Mouse (Mus musculus) mouse embryonic stem cell (cell line): Measurements from ENCODE around the gene Ccdc12.

ENCODE experiments used
- in situ Hi-C, 2 experiments: fragments of 300-500 bp; cut with MboI; formaldehyde crosslinking; loops; 1 replicate in 1 of 2; 3 replicates in 1 of 2; pipeline ENCODE4 v1.14.3; 2019 to 2020; ENCODE audit warnings: low sequenced_read_pairs in 2 of 2, low pct_unique_long_range_greater_than_20kb in 1 of 2, mixed read lengths in 1 of 2; ENCODE audit not compliant: unreplicated experiment in 1 of 2

Gene Ccdc12

DNA sequence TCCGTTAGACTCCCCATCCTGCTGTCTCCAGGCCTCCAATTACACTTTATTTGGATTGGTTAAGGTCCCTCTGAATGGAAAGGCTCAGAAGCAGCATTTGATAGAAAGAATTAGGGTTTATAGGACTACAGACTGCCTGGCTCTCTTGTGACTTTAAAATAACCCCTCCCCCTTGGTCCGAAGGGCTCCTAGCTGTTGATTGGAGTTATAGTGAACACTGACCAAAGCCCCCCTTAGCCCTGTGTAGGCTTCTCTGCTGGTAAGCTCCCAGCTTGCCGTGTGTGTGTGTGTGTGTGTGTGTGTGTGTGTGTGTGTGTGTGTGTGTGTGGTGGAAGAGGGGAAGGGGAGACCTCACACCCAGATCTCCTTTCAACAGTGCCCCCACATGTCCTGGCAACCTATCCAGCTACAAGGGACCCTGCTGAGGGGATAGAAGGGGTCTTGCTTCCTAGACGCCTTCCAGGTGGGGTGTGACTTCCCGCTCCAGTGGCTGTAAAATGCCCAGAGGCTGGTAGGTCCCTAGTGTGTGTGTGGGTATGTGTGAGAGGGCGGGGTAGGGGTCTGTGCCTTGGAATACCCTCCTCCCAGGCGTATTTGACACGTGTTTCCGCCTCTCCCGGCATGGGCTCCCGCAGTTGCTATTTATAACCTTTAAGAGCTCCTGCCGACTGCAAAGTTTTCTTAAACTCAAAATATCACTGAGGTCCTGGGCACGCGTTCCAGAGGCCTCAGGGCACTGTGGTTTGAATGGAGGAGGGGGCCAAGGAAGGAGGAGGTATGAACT is 94.3 kb downstream of the Ccdc12 start:
- in situ Hi-C loops: no loop called here

GRCm38 (mm10) chr9:110751412-110751811 is 95.1 kb downstream of the Ccdc12 start:
- in situ Hi-C loops: no loop called here

DNA sequence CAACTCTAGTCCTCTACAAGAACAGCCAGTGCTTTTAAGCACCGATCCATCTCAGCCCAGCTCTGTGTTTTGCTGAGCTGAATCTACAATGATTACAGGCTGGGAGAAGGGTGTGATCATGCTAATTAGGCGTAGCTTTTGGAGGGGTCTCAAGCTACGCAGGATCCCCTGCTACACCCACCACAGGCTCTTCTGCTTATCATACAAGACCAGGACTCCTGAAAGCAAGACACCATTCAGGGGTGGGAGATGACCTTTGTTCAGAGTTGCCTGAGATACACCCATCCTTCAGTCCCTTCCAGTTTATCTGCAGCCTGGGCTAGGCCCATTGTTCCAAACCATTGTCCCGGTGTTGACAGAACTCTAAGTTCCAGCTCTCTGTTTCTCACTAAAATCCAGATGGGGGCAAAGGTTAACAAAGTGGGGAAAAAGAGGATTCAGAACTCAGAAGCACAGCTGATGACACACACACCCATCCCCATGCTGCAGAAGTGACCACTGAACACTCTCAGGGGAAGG is 96.7 kb downstream of the Ccdc12 start:
- in situ Hi-C loops: no loop called here

- in situ Hi-C loops: no loop called here
Observed at GRCm38 (mm10) chr9:110753773-110754172, 97.5 kb downstream of the Ccdc12 start.

- in situ Hi-C loops: no loop called here
Observed at GRCm38 (mm10) chr9:110757816-110758215, 101.5 kb downstream of the Ccdc12 start.

GRCm38 (mm10) chr9:110758605-110759004 is 102.3 kb downstream of the Ccdc12 start:
- in situ Hi-C loops: no loop called here

GRCm38 (mm10) chr9:110759265-110759664 is 103.0 kb downstream of the Ccdc12 start:
- in situ Hi-C loops: no loop called here

DNA sequence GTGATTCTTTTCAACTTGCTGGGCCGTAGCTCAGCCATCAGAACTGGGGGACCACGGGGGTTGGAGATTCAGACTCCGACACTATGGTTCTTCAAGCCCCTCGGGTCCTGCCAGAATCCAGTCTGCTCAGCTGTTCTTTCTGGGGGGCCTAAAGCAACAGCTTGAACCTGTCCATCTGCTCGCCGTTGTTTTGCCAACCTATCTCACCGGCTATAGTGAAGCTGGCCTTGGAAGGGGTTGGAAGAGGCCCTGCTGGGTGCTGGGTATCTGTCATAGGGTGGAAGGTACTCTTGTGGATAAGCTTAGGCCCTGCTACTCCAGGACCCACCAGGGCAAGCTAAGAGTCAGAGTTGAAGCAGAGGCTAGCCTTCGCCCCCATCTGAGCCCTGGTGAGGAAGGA is 104.6 kb downstream of the Ccdc12 start:
- in situ Hi-C loops: no loop called here
